Mouse (Mus musculus) heart, postnatal 0 days (tissue): ENCODE data around the gene Casp9. TPM values are rescaled to one million over a fixed set of nuclear protein-coding genes. Genes with fewer than 3 reads are reported as not detected.

ENCODE experiments used
- ATAC-seq: fragments of 200-750 bp; cut with Nextera tagmentation; 2 replicates; pipeline ENCODE4 v1.8.0; 2017; ENCODE audit warnings: low read depth, moderate number of reproducible peaks, moderate library complexity; ENCODE audit not compliant: insufficient read depth
- DNase-seq: peaks from one replicate; pipeline ENCODE4 v3.0.0-alpha.2; 2016; ENCODE audit warnings: low spot score
- H3K27ac ChIP-seq: fragments of 300-500 bp; sonication (generic); 2 replicates; pipeline ENCODE4 v1.5.1; 2014; ENCODE audit warnings: low read depth, mild to moderate bottlenecking
- H3K27me3 ChIP-seq: fragments of 300-500 bp; sonication (generic); 2 replicates; pipeline ENCODE4 v1.6.1; 2014; ENCODE audit warnings: low read length, mixed read lengths; ENCODE audit not compliant: control insufficient read depth, insufficient read depth
- H3K36me3 ChIP-seq: fragments of 300-500 bp; sonication (generic); replicated peaks from 2 replicates; pipeline ENCODE4 v1.6.1; 2014; ENCODE audit warnings: low read length, mixed read lengths; ENCODE audit not compliant: control insufficient read depth, insufficient read depth
- H3K4me1 ChIP-seq: fragments of 300-500 bp; sonication (generic); 2 replicates; pipeline ENCODE4 v1.6.1; 2014; ENCODE audit warnings: antibody characterized with exemption; ENCODE audit not compliant: control insufficient read depth, insufficient read depth
- H3K4me2 ChIP-seq: fragments of 300-500 bp; sonication (generic); 2 replicates; pipeline ENCODE4 v1.6.1; 2014; ENCODE audit warnings: low read depth, mild to moderate bottlenecking, low read length, moderate library complexity
- H3K4me3 ChIP-seq: fragments of 300-500 bp; sonication (generic); 2 replicates; pipeline ENCODE4 v1.5.1; 2014; ENCODE audit warnings: low read depth, low read length
- H3K9ac ChIP-seq: fragments of 300-500 bp; sonication (generic); replicated peaks from 2 replicates; pipeline ENCODE4 v1.6.1; 2014; ENCODE audit warnings: low read depth, low read length, mixed read lengths
- H3K9me3 ChIP-seq: fragments of 300-500 bp; sonication (generic); replicated peaks from 2 replicates; pipeline ENCODE4 v1.6.1; 2016; ENCODE audit warnings: low read length; ENCODE audit not compliant: control insufficient read depth
- CTCF ChIP-seq: IDR thresholded peaks from 2 replicates; pipeline ENCODE4 v1.5.1; 2016; ENCODE audit warnings: antibody characterized with exemption, control low read depth, low read depth
- EP300 ChIP-seq: IDR thresholded peaks from 2 replicates; pipeline ENCODE4 v1.6.1; 2016; ENCODE audit warnings: antibody characterized with exemption, low read depth
- WGBS: fragments of 180-500 bp; shearing (Covaris S2); extraction: QIAGEN DNeasy Blood & Tissue Kit; methylation state at CpG from one replicate; pipeline ENCODE4 v1.1.7; 2014; 5-methylcytosine and 5-hydroxymethylcytosine counted together
- polyA plus RNA-seq: library from polyadenylated mRNA; unstranded; fragments of >200 nt; fragmentation: Nextera tagmentation; extraction: Ambion mirVana; gene quantifications from 2 replicates; pipeline ENCODE4 v1.2.1, GENCODE M21; 2015
- total RNA-seq: library from RNA; depleted of rRNA; stranded (reverse); fragments of >200 nt; gene quantifications from 2 replicates; pipeline ENCODE4 v1.2.3, GENCODE M21; 2014; ENCODE audit warnings: low replicate concordance

Casp9 gene
- total and polyA plus RNA-seq, 2 experiments from 2014 or later: 12.8 to 26.0 TPM

GRCm38 (mm10) chr4:141752076-141752421 is 41.4 kb upstream of the Casp9 start:
- no peak; the same call in 1 of the 2 replicates for ATAC-seq
- Histone ChIP-seq H3K9me3 (no peaks in the 10 kb centered on the region), H3K4me1 (peaks cover 9% of the 10 kb centered on the region; the same call in 1 of the 2 replicates), H3K4me3 (no peak overlapping the region), H3K27me3 (no peaks in the 10 kb centered on the region), H3K9ac (no peak overlapping the region), H3K27ac (no peak overlapping the region), H3K4me2 (no peak overlapping the region), H3K36me3 (no peaks in the 10 kb centered on the region)
- TF ChIP-seq EP300 (no peak), CTCF (0 out of 2 replicates have a peak, but pooled peaks have one; percentile 6)
- DNase-seq: peak; percentile 23
- 14% methylated on average over 4 of the region's 4 CpGs for WGBS

DNA sequence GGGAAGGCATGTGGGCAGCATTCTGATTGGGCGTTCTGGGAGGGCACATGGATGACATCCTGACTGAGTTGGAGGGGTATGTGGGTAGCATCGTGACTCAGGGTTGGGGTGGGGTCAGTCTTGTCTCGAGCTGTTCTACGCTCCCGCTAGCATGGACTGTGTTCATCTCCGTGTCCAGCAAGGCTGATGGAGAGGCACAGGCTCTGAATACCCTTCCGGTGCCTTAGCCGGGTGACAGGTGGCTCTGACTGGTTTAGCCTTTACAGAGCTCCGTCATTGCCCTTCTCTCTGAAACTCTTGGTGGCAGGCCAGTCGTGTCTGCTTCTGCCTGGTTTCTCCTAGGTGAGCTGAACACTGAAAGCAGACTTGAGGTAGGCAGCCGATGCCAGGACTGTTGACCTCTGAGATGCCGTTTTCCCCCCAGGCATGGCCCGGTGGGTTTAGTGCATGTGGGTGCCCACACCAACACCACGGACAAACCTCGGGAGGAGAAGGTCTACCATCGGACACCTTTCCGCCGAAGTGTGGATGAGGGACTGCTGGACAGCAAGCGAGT is 38.0 kb upstream of the Casp9 start:
- Histone ChIP-seq H3K27ac (no peak overlapping the region), H3K4me3 (no peak overlapping the region), H3K4me2 (no peak overlapping the region), H3K27me3 (no peaks in the 10 kb centered on the region), H3K4me1 (peaks cover 5% of the 10 kb centered on the region; the same call in 1 of the 2 replicates), H3K36me3 (no peaks in the 10 kb centered on the region), H3K9me3 (no peaks in the 10 kb centered on the region), H3K9ac (no peak overlapping the region)
- no peak for DNase-seq
- 87% methylated on average over 19 of the region's 19 CpGs for WGBS
- ATAC-seq: no peak
- TF ChIP-seq CTCF: no peak
- TF ChIP-seq EP300: no peak

DNA sequence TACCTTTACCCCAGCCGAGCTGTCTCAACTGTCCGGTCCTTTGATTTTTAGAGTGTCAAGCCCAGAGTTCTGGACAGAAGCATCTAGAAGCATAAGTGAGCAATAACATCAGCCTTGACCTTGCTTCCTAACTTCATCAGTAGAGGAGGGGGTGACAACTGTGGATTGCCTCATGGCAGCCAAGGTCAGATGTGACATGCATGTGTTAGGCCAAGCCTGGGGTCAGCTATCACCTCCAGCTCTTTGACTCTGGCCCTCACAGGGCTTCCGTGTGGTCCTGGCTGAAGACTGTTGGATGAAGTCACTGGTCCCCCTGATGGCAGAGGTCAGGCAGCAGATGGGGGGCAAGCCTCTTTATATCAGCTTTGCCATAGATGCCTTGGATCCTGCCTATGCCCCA is 36.3 kb upstream of the Casp9 start:
- H3K27me3 ChIP-seq: no peaks in the 10 kb centered on the region
- no peak overlapping the region for H3K4me2 ChIP-seq
- H3K27ac ChIP-seq: no peak overlapping the region
- 0 out of 2 replicates have a peak, but pooled peaks cover under 1% of the 10 kb centered on the region for H3K4me1 ChIP-seq
- DNase-seq (no peak), ATAC-seq (no peak)
- no peaks in the 10 kb centered on the region for H3K9me3 ChIP-seq
- 90% methylated on average over 3 of the region's 3 CpGs for WGBS
- no peak for TF ChIP-seq EP300
- TF ChIP-seq CTCF: no peak
- H3K36me3 ChIP-seq: peaks cover 12% of the 10 kb centered on the region
- H3K4me3 ChIP-seq: no peak overlapping the region
- H3K9ac ChIP-seq: no peak overlapping the region

- Histone ChIP-seq H3K27me3 (no peaks in the 10 kb centered on the region), H3K27ac (no peak overlapping the region), H3K36me3 (peaks cover 31% of the 10 kb centered on the region), H3K4me1 (no peaks in the 10 kb centered on the region), H3K4me3 (no peak overlapping the region), H3K9ac (no peak overlapping the region), H3K9me3 (no peaks in the 10 kb centered on the region), H3K4me2 (no peak overlapping the region)
- ATAC-seq (no peak), DNase-seq (no peak)
- no peak for TF ChIP-seq CTCF
- TF ChIP-seq EP300: no peak
- WGBS: 40% methylated on average over 6 of the region's 6 CpGs
These were observed 34.4 kb upstream of the Casp9 start for GRCm38 (mm10) chr4:141758874-141759542.

- Histone ChIP-seq H3K4me3 (no peak overlapping the region), H3K9ac (no peak overlapping the region), H3K36me3 (peaks cover 44% of the 10 kb centered on the region), H3K4me2 (no peak overlapping the region), H3K27ac (no peak overlapping the region), H3K27me3 (no peaks in the 10 kb centered on the region), H3K4me1 (0 out of 2 replicates have a peak, but pooled peaks cover under 1% of the 10 kb centered on the region), H3K9me3 (no peaks in the 10 kb centered on the region)
- ATAC-seq (no peak), DNase-seq (no peak)
- TF ChIP-seq CTCF: no peak
- TF ChIP-seq EP300: no peak
- WGBS: 78% methylated on average over 4 of the region's 4 CpGs
These were observed 32.5 kb upstream of the Casp9 start for GRCm38 (mm10) chr4:141760942-141761341.
